Mouse (Mus musculus) G1E (cell line): ENCODE data around the gene Tmem14c. TPM values are rescaled to one million over a fixed set of nuclear protein-coding genes. Genes with fewer than 3 reads are reported as not detected.

ENCODE experiments used
- ATAC-seq: 2 replicates; pipeline ENCODE4 v1.8.0; 2016; ENCODE audit warnings: mild to moderate bottlenecking; ENCODE audit not compliant: insufficient number of reproducible peaks, poor library complexity, low FRiP score, severe bottlenecking; ENCODE audit errors: extremely low read depth
- DNase-seq: peaks from one replicate; pipeline ENCODE4 v3.0.0; 2012; ENCODE audit warnings: low spot score
- H3K27me3 ChIP-seq: 2 replicates; pipeline ENCODE4 v1.6.1; 2012; ENCODE audit warnings: mild to moderate bottlenecking, low read length, inconsistent platforms; ENCODE audit not compliant: insufficient read depth
- H3K36me3 ChIP-seq: replicated peaks from 2 replicates; pipeline ENCODE3; 2012; ENCODE audit warnings: mild to moderate bottlenecking, inconsistent platforms
- H3K4me1 ChIP-seq: 2 replicates; pipeline ENCODE4 v1.6.1; 2012; ENCODE audit warnings: low read depth, low read length, inconsistent platforms, mixed read lengths; ENCODE audit not compliant: insufficient read depth
- H3K4me3 ChIP-seq: 2 replicates; pipeline ENCODE4 v1.5.1; 2012; ENCODE audit warnings: low read depth, mild to moderate bottlenecking, inconsistent platforms, low read length, moderate library complexity, mixed read lengths
- H3K9me3 ChIP-seq: replicated peaks from 2 replicates; pipeline ENCODE4 v1.6.1; 2012; ENCODE audit warnings: inconsistent platforms
- CTCF ChIP-seq: IDR thresholded peaks from 2 replicates; pipeline ENCODE4 v1.5.1; 2012; ENCODE audit warnings: low read depth, low read length, inconsistent platforms, mixed read lengths
- GATA1 ChIP-seq: IDR thresholded peaks from 2 replicates; pipeline ENCODE4 v1.6.1; 2012; ENCODE audit warnings: borderline replicate concordance, low read length, inconsistent platforms, mixed read lengths
- GATA2 ChIP-seq: IDR thresholded peaks from 2 replicates; pipeline ENCODE4 v1.6.1; 2012; ENCODE audit warnings: low read depth, low read length, inconsistent platforms, borderline replicate concordance
- POLR2AphosphoS5 ChIP-seq: IDR thresholded peaks from 2 replicates; pipeline ENCODE4 v1.6.1; 2012; ENCODE audit warnings: low read depth, low read length, inconsistent platforms; ENCODE audit not compliant: insufficient replicate concordance
- TAL1 ChIP-seq: conservative IDR thresholded peaks from 2 replicates; pipeline ENCODE4 v1.6.1; 2012; ENCODE audit warnings: low read depth, low read length, inconsistent platforms, mixed read lengths
- polyA plus RNA-seq: library from polyadenylated mRNA; stranded (reverse); fragments of >175 nt; gene quantifications from 2 replicates; pipeline ENCODE4 v1.2.3, GENCODE M21; 2012
- total RNA-seq, 2 experiments: library from RNA; stranded (forward) in 1 of 2; stranded (reverse) in 1 of 2; fragments of 200-1000 nt in 1 of 2; fragments of >200 nt in 1 of 2; fragmentation: Nextera tagmentation in 1 of 2; gene quantifications; 2 replicates each; pipeline ENCODE4 v1.2.3; 2014 to 2017

Tmem14c gene
- total and polyA plus RNA-seq, 3 experiments = 37.2 to 152 (median 113) TPM

- Histone ChIP-seq H3K9me3 (no peaks in the 10 kb centered on the region), H3K4me3 (no peak overlapping the region), H3K36me3 (peaks cover 87% of the 10 kb centered on the region), H3K4me1 (peaks cover 22% of the 10 kb centered on the region), H3K27me3 (no peaks in the 10 kb centered on the region)
- ATAC-seq (no peak), DNase-seq (no peak)
- no peak for TF ChIP-seq GATA1
- TF ChIP-seq TAL1 = no peak
- TF ChIP-seq CTCF = no peak
- TF ChIP-seq GATA2 = no peak
Observed at GRCm38 (mm10) chr13:41006244-41006643, 9.8 kb upstream of the Tmem14c start.

GRCm38 (mm10) chr13:41008271-41008670 is 7.8 kb upstream of the Tmem14c start:
- ATAC-seq = no peak
- H3K4me3 ChIP-seq = no peak overlapping the region
- TF ChIP-seq CTCF (no peak), POLR2AphosphoS5 (no peak), GATA1 (no peak), GATA2 (no peak), TAL1 (no peak)
- no peak for DNase-seq
- H3K27me3 ChIP-seq = no peaks in the 10 kb centered on the region
- H3K4me1 ChIP-seq = peaks cover 15% of the 10 kb centered on the region
- H3K9me3 ChIP-seq = no peaks in the 10 kb centered on the region
- peaks cover 99% of the 10 kb centered on the region for H3K36me3 ChIP-seq

- DNase-seq (no peak), ATAC-seq (no peak)
- H3K27me3 ChIP-seq = no peaks in the 10 kb centered on the region
- peaks cover 97% of the 10 kb centered on the region for H3K36me3 ChIP-seq
- peaks cover 12% of the 10 kb centered on the region for H3K4me1 ChIP-seq
- TF ChIP-seq GATA2 = no peak
- no peak for TF ChIP-seq GATA1
- TF ChIP-seq TAL1 = no peak
- TF ChIP-seq CTCF = no peak
- no peak for TF ChIP-seq POLR2AphosphoS5
- H3K9me3 ChIP-seq = no peaks in the 10 kb centered on the region
- no peak overlapping the region for H3K4me3 ChIP-seq
Observed at GRCm38 (mm10) chr13:41008946-41009345, 7.1 kb upstream of the Tmem14c start.

- Histone ChIP-seq H3K4me3 (peak overlapping the region; percentile 75), H3K4me1 (peaks cover 66% of the 10 kb centered on the region), H3K9me3 (no peaks in the 10 kb centered on the region), H3K36me3 (peaks cover 84% of the 10 kb centered on the region), H3K27me3 (no peaks in the 10 kb centered on the region)
- DNase-seq = no peak
- TF ChIP-seq GATA1 (no peak), TAL1 (no peak), GATA2 (no peak), POLR2AphosphoS5 (no peak), CTCF (no peak)
- ATAC-seq = no peak
Observed at GRCm38 (mm10) chr13:41016797-41017405, 809 bp downstream of the Tmem14c start.

GRCm38 (mm10) chr13:41017832-41018231 is 1.7 kb downstream of the Tmem14c start:
- peak; percentile 67 for TF ChIP-seq TAL1
- no peak for TF ChIP-seq POLR2AphosphoS5
- Histone ChIP-seq H3K9me3 (no peaks in the 10 kb centered on the region), H3K4me1 (peaks cover 70% of the 10 kb centered on the region), H3K36me3 (peaks cover 84% of the 10 kb centered on the region), H3K27me3 (no peaks in the 10 kb centered on the region), H3K4me3 (peak overlapping the region; percentile 75; the same call in 1 of the 2 replicates)
- DNase-seq (no peak), ATAC-seq (peak; percentile 55)

GRCm38 (mm10) chr13:41018236-41018635 is 2.1 kb downstream of the Tmem14c start:
- ATAC-seq = no peak
- no peak for DNase-seq
- peaks cover 84% of the 10 kb centered on the region for H3K36me3 ChIP-seq
- H3K4me3 ChIP-seq = peak overlapping the region; percentile 67; the same call in 1 of the 2 replicates
- no peaks in the 10 kb centered on the region for H3K9me3 ChIP-seq
- H3K27me3 ChIP-seq = no peaks in the 10 kb centered on the region
- peaks cover 66% of the 10 kb centered on the region for H3K4me1 ChIP-seq
- TF ChIP-seq GATA2 (no peak), TAL1 (no peak), CTCF (no peak), GATA1 (no peak), POLR2AphosphoS5 (no peak)
